Mouse (Mus musculus): ENCODE results near the gene Otog. TPM values are rescaled to one million over a fixed set of nuclear protein-coding genes. Genes with fewer than 3 reads are reported as not detected.

Otog gene
- not detected in 2 replicates for polyA plus RNA-seq (2015; fragmentation: Nextera tagmentation; extraction: Ambion mirVana)

GRCm38 (mm10) chr7:46240696-46241095 is at the start of gene Otog:
TSS of gene Otog (plus strand) at chr7:46240987.
- no peaks in the 10 kb centered on the region for H3K27me3 ChIP-seq
- H3K4me3 ChIP-seq (replicated peaks) = no peak within 1 kb of the TSS
- 35% methylated on average over 2 of the region's 2 CpGs for WGBS (ENCODE audit: insufficient replicate concordance)
- no peak within 1 kb of the TSS for H3K9ac ChIP-seq
- ATAC-seq (ENCODE audit: insufficient read depth) = no peak
- H3K36me3 ChIP-seq (replicated peaks) = no peaks in the 10 kb centered on the region
- no peak within 1 kb of the TSS for H3K4me2 ChIP-seq
- H3K9me3 ChIP-seq (replicated peaks) = no peaks in the 10 kb centered on the region
- no peaks in the 10 kb centered on the region for H3K4me1 ChIP-seq (replicated peaks)
- H3K27ac ChIP-seq (replicated peaks) = no peak within 1 kb of the TSS

GRCm38 (mm10) chr7:46195356-46195755 is 45.4 kb upstream of the Otog start:
- Histone ChIP-seq H3K4me2 (no peak overlapping the region), H3K4me1 (replicated peaks) (no peaks in the 10 kb centered on the region), H3K9ac (no peak overlapping the region), H3K27me3 (no peaks in the 10 kb centered on the region), H3K27ac (replicated peaks) (no peak overlapping the region), H3K9me3 (replicated peaks) (no peaks in the 10 kb centered on the region), H3K4me3 (replicated peaks) (no peak overlapping the region), H3K36me3 (replicated peaks) (no peaks in the 10 kb centered on the region)
- no peak for ATAC-seq (ENCODE audit: insufficient read depth)
- WGBS (ENCODE audit: insufficient replicate concordance) = 66% methylated on average over 5 of the region's 5 CpGs

DNA sequence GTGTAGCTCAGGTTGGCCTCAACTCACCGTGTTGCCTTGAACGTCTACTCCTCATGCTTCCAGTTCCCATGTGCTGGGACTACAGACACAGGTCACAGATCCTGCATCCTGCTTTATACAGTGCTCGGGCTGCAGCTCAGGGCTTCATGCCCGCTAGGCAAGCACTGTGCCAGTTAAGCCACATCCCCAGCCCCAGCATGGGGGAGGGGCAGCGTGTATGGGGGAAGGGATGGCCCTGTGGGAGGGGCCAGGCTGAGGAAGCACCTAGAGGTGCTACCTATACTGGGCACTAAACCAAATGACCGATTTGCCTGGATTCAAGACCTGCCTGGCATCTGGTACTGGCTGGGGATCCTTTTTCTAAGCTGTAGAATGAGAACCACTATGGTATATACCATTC is 40.8 kb upstream of the Otog start:
- Histone ChIP-seq H3K4me3 (replicated peaks) (no peak overlapping the region), H3K9ac (no peak overlapping the region), H3K9me3 (replicated peaks) (no peaks in the 10 kb centered on the region), H3K4me2 (no peak overlapping the region), H3K27me3 (no peaks in the 10 kb centered on the region), H3K36me3 (replicated peaks) (no peaks in the 10 kb centered on the region), H3K4me1 (replicated peaks) (no peaks in the 10 kb centered on the region), H3K27ac (replicated peaks) (no peak overlapping the region)
- no peak for ATAC-seq (ENCODE audit: insufficient read depth)
- 40% methylated on average over 6 of the region's 6 CpGs for WGBS (ENCODE audit: insufficient replicate concordance)

GRCm38 (mm10) chr7:46201649-46202048 is 39.1 kb upstream of the Otog start:
- Histone ChIP-seq H3K4me1 (replicated peaks) (no peaks in the 10 kb centered on the region), H3K36me3 (replicated peaks) (no peaks in the 10 kb centered on the region), H3K9me3 (replicated peaks) (no peaks in the 10 kb centered on the region), H3K27ac (replicated peaks) (no peak overlapping the region), H3K27me3 (no peaks in the 10 kb centered on the region), H3K4me3 (replicated peaks) (no peak overlapping the region), H3K4me2 (no peak overlapping the region), H3K9ac (no peak overlapping the region)
- WGBS (ENCODE audit: insufficient replicate concordance) = 28% methylated on average over 14 of the region's 14 CpGs
- no peak for ATAC-seq (ENCODE audit: insufficient read depth)

DNA sequence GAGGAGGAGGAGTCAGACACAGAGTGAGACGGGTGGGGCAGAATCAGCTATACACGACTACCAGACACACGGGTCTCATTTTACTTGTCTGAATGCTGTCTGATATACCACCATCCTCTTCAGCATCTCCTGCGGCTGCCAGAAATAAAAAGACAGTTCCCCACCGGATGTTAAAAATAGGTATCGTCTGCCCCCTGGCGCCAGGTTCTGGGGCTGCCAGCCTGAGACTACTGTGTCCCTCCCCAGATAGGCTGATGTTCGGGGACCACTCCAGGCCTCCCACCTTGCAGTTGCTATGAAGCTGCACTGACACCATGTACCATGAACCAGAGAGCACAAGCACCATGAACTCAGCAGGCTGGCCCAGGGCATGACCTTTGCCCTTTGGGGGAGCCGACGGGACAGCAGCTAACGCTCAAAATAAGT is 36.7 kb upstream of the Otog start:
- Histone ChIP-seq H3K4me2 (no peak overlapping the region), H3K4me1 (replicated peaks) (no peaks in the 10 kb centered on the region), H3K27me3 (no peaks in the 10 kb centered on the region), H3K36me3 (replicated peaks) (no peaks in the 10 kb centered on the region), H3K27ac (replicated peaks) (no peak overlapping the region), H3K9ac (no peak overlapping the region), H3K4me3 (replicated peaks) (no peak overlapping the region), H3K9me3 (replicated peaks) (no peaks in the 10 kb centered on the region)
- 35% methylated on average over 11 of the region's 11 CpGs for WGBS (ENCODE audit: insufficient replicate concordance)
- no peak for ATAC-seq (ENCODE audit: insufficient read depth)

- WGBS (ENCODE audit: insufficient replicate concordance) = 48% methylated on average over 6 of the region's 6 CpGs
- no peaks in the 10 kb centered on the region for H3K27me3 ChIP-seq
- no peak overlapping the region for H3K27ac ChIP-seq (replicated peaks)
- no peak for ATAC-seq (ENCODE audit: insufficient read depth)
- no peak overlapping the region for H3K4me3 ChIP-seq (replicated peaks)
- no peaks in the 10 kb centered on the region for H3K9me3 ChIP-seq (replicated peaks)
- no peak overlapping the region for H3K4me2 ChIP-seq
- H3K9ac ChIP-seq = no peak overlapping the region
- H3K36me3 ChIP-seq (replicated peaks) = no peaks in the 10 kb centered on the region
- H3K4me1 ChIP-seq (replicated peaks) = no peaks in the 10 kb centered on the region
These were observed 36.0 kb upstream of the Otog start for GRCm38 (mm10) chr7:46204775-46205174.

DNA sequence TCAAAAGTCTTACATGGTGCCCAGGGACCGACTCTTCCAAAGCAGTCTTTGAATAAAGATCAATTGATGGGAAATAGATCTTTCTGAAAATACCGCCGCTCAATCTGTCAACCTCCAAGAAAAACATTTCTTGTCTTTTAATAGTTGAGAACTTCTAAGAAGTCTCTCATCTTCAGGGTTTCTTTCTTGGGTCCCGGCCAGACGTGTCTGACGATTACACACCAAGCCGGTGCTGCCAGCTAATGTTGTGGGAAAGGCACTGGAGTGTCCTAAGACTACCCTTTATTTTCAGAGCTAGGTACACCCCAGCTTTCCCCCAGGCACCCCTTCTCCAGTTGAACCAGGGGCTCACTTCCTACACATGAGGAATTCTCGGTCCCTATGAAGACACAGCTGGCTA is 32.7 kb upstream of the Otog start:
- Histone ChIP-seq H3K4me1 (replicated peaks) (no peaks in the 10 kb centered on the region), H3K4me2 (no peak overlapping the region), H3K36me3 (replicated peaks) (no peaks in the 10 kb centered on the region), H3K9ac (no peak overlapping the region), H3K27ac (replicated peaks) (no peak overlapping the region), H3K9me3 (replicated peaks) (no peaks in the 10 kb centered on the region), H3K4me3 (replicated peaks) (no peak overlapping the region), H3K27me3 (no peaks in the 10 kb centered on the region)
- no peak for ATAC-seq (ENCODE audit: insufficient read depth)
- WGBS (ENCODE audit: insufficient replicate concordance) = 67% methylated on average over 8 of the region's 8 CpGs

- no peak for ATAC-seq (ENCODE audit: insufficient read depth)
- Histone ChIP-seq H3K4me2 (no peak overlapping the region), H3K4me3 (replicated peaks) (no peak overlapping the region), H3K9me3 (replicated peaks) (no peaks in the 10 kb centered on the region), H3K27ac (replicated peaks) (no peak overlapping the region), H3K27me3 (no peaks in the 10 kb centered on the region), H3K9ac (no peak overlapping the region), H3K4me1 (replicated peaks) (no peaks in the 10 kb centered on the region), H3K36me3 (replicated peaks) (no peaks in the 10 kb centered on the region)
- WGBS (ENCODE audit: insufficient replicate concordance) = 61% methylated on average over 6 of the region's 6 CpGs
These were observed 30.5 kb upstream of the Otog start for GRCm38 (mm10) chr7:46210276-46210675.

DNA sequence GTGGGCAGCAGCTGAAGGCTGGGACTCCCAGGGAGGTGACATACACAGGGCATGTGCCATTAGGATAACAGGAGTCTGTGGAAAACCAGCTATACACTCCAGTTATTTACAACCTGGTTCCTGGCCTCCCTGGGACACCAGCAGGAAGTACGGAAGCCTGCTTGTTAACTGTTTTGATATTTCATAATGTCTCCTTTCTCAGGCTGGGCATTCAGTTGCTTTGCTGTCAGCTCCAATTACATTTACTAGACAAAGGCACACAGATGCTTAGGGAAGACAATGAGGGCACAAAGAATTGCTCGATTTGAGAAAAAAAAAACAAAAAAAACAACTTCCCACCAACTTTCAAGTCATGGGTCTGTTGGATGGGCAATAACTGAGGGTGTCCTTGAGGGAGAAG is 24.3 kb upstream of the Otog start:
- Histone ChIP-seq H3K4me3 (replicated peaks) (no peak overlapping the region), H3K9me3 (replicated peaks) (no peaks in the 10 kb centered on the region), H3K27me3 (no peaks in the 10 kb centered on the region; the same call in 1 of the 2 replicates), H3K4me2 (no peak overlapping the region), H3K4me1 (replicated peaks) (no peaks in the 10 kb centered on the region), H3K36me3 (replicated peaks) (no peaks in the 10 kb centered on the region), H3K9ac (no peak overlapping the region), H3K27ac (replicated peaks) (no peak overlapping the region)
- no peak for ATAC-seq (ENCODE audit: insufficient read depth)
- 44% methylated on average over 2 of the region's 2 CpGs for WGBS (ENCODE audit: insufficient replicate concordance)

GRCm38 (mm10) chr7:46218415-46218814 is 22.4 kb upstream of the Otog start:
- ATAC-seq (ENCODE audit: insufficient read depth) = no peak
- no peak overlapping the region for H3K4me3 ChIP-seq (replicated peaks)
- H3K4me2 ChIP-seq = no peak overlapping the region
- no peak overlapping the region for H3K27ac ChIP-seq (replicated peaks)
- no peaks in the 10 kb centered on the region; the same call in 1 of the 2 replicates for H3K27me3 ChIP-seq
- 13% methylated on average over 11 of the region's 11 CpGs for WGBS (ENCODE audit: insufficient replicate concordance)
- H3K9me3 ChIP-seq (replicated peaks) = no peaks in the 10 kb centered on the region
- H3K4me1 ChIP-seq (replicated peaks) = no peaks in the 10 kb centered on the region
- no peaks in the 10 kb centered on the region for H3K36me3 ChIP-seq (replicated peaks)
- H3K9ac ChIP-seq = no peak overlapping the region

- WGBS (ENCODE audit: insufficient replicate concordance) = 49% methylated on average over 8 of the region's 8 CpGs
- no peak for ATAC-seq (ENCODE audit: insufficient read depth)
- H3K36me3 ChIP-seq (replicated peaks) = no peaks in the 10 kb centered on the region
These were observed 20.1 kb upstream of the Otog start for GRCm38 (mm10) chr7:46220591-46221129.

DNA sequence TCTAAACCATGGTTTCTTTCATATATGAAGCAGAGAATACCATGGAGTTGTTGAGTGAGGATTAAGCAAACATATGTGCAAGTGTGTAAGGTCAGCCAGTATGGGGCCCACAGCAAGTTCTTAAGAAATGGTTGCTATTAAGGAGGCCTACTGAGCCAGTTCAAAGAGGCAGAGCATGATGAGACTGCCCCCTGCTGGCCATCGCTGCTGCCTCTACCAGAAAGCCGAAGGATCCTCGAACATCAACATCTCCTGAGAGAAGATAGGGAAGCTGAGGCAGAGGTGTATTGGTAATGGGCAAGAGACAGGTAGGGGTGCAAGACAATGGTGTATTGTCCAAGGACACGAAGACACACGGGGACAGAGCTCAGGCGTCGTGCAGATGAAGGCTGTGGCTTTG is 14.5 kb upstream of the Otog start:
- 18% methylated on average over 7 of the region's 7 CpGs for WGBS (ENCODE audit: insufficient replicate concordance)
- no peak overlapping the region for H3K9ac ChIP-seq

More at GRCm38 (mm10) chr7:46220591-46221129, 20.1 kb upstream of the Otog start:
- Histone ChIP-seq H3K4me2 (no peak overlapping the region), H3K27ac (replicated peaks) (no peak overlapping the region), H3K4me3 (replicated peaks) (no peak overlapping the region), H3K27me3 (no peaks in the 10 kb centered on the region; the same call in 1 of the 2 replicates), H3K9ac (no peak overlapping the region), H3K9me3 (replicated peaks) (no peaks in the 10 kb centered on the region), H3K4me1 (replicated peaks) (no peaks in the 10 kb centered on the region)

More for the DNA sequence above, 14.5 kb upstream of the Otog start:
- Histone ChIP-seq H3K4me3 (replicated peaks) (no peak overlapping the region), H3K27me3 (peaks cover 5% of the 10 kb centered on the region; the same call in 1 of the 2 replicates), H3K27ac (replicated peaks) (no peak overlapping the region), H3K9me3 (replicated peaks) (no peaks in the 10 kb centered on the region), H3K4me2 (no peak overlapping the region), H3K4me1 (replicated peaks) (no peaks in the 10 kb centered on the region), H3K36me3 (replicated peaks) (no peaks in the 10 kb centered on the region)
- ATAC-seq (ENCODE audit: insufficient read depth) = no peak
